Mouse (Mus musculus) frontal cortex, postnatal 10 days (tissue): Measurements from ENCODE around the gene Mmgt1.

Source experiments
- DNase-seq, 2 experiments: peaks; one replicate each; pipeline ENCODE4 v3.0.0; 2022; ENCODE audit warnings: low spot score in 2 of 2, mixed read lengths in 1 of 2

The Mmgt1 gene

DNA sequence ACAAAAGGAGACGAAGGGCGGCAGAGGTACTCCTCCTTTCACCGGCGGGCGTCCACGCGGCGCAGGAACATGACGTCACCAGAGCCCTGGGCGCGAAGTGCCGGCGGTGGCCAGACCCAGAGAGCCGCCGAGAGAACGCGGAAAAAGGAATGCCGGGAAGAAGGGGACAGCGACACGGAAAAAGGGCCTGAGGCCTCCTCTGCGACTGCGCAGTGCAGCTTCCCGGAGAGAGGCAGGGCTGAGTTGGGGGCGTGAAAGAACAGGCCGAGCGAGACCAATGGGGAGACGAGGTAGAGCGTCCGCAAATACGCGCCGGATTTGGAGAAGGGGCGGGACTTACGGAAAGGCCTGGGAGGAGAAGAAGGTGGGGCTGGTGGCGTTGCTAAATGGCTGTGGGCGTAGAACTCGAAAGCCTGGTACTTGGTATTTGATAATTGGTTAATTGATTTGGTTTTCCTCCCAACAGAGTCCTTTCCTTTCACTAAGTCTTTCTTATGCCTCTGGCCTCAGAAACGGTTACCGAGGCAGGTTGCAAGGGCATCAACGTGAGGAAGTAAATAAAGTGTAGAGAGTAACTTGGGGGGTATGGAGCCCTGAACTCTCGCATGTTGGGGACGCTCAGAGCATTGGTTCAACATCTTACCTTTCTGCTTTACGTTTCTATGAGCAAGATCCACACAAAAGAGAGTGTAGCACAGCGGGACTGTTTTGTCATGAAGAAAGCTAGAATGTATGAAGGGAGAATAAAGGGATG is at the start of gene Mmgt1:
Mmgt1 (minus strand) TSS at position 183 of the 754 bp plus-strand sequence.
- DNase-seq, result peak; percentile 90

DNA sequence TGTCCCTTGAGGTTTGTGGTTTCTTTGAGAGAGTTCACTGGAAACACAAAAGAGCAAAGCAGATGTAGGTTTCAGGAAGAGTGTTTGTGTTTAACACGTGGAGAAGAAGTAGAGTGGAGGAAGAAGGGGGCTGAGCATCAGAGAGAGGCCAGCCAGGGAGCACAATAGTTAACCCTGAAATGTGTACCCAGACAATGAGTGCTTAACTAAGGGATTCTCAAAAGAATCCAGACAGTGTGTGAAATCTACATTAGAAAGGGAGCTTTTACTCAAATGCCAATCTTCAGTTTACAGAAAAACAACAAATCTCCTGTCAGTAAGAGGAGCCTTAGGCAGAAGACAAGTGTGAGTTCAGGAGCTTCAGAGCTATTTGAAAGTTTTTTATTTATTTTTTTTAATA is 42.2 kb upstream of the Mmgt1 start:
- no peak for DNase-seq

DNA sequence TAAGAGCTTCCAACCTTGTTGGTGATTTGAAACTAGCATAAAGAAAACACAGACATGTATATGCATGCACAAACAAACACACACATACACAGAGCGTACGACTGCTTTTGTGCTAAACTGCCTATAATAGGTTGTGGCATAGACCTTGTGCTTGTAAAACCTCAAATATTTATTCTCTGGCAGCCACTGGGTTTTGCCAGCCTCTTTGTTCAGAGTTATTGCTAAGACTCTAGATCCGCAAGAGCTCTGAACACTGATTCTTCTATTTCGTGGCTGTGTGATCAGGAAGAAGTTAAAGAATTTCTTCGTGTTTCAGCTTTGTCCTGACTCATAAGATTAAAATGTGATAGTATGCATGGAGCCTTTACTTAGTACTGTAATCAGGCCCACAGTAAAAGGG is 38.3 kb upstream of the Mmgt1 start:
- no peak for DNase-seq

DNA sequence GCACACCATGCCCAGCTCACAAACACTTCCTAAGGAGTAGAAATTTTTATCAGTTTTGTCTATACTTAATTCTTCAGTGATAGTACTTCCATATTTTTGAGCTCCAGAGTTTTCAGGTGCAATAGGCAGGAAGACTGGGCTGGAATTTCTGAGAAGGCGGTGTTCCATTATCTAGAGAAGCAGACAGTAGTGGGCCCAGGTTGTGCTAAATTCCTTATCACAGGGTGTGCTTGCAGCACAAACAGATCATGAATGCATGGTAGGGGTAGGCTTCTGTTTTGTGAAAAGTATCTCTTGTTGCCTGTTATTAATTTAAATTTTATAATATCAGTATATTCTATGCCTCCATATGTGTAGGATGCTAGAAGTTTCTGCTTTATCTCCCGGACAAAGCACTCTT is 17.4 kb upstream of the Mmgt1 start:
- no peak for DNase-seq

DNA sequence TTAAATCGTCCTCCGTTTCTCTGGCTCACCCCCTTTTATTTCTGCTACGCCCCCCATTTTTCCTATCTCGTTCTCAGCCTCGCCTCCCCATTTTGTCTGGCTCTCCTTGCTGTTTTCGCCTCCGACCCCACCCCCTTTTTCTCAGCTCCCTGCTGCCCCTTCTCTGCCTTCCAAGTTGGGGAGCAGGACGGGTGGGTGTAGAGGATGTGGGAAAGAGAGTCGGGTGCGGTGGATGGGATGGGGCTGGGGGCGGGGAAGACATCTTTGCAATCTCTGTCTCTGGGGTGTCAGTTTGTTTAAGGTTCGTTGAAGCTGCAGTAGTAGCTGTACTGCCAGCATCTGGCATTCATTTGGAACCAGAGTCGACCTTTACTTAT is 12.4 kb upstream of the Mmgt1 start:
- peak in 1 of 2 experiments; percentile 7 for DNase-seq

DNA sequence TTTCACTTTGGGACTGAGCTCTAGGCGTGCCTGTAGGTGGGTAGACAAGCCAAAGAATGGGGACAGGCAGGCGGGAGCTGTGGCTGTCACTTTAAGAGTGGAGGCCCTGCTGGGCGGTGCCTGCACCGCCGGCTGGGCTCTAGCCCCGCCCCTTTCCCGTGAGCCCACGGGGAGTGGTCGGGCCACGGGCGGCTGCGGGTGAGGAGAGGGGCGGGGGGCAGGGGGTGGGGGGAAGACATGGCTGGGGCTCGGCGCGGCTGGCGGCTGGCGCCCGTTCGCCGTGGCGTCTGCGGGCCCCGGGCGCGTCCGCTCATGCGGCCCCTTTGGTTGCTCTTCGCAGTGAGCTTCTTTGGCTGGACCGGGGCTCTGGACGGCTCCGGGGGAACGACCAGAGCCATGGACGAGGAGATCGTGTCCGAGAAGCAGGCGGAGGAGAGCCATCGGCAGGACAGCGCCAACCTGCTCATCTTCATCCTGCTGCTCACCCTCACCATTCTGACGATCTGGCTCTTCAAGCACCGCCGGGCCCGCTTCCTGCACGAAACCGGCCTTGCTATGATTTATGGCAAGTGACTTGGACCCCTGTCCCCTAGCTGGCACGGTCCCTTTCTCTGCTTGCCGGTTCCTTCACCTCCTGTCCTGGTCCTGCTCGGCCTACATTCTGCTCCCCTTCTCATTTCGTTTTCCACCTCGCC is 11.9 kb upstream of the Mmgt1 start, which contains the start of gene Slc9a6:
Slc9a6 (plus strand) TSS at position 135 of the 695 bp plus-strand sequence.
- peak; percentile 53 to 59 for DNase-seq

DNA sequence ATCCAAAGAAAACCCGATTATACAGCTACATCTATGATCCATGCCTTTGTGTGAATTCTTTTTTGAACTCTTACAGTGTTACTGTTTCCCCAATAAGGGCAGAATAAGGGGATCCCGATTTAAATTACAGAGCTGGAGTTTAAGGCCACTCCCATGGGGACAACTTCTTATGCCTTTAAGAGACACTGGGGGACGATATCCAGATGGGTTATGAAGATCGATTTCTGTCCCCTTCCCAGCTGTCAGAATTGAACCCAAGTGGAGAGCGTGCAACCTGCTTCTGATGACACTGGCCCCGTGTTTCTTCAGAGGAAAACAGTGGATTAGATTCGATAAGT is 11.4 kb upstream of the Mmgt1 start:
- no peak for DNase-seq

DNA sequence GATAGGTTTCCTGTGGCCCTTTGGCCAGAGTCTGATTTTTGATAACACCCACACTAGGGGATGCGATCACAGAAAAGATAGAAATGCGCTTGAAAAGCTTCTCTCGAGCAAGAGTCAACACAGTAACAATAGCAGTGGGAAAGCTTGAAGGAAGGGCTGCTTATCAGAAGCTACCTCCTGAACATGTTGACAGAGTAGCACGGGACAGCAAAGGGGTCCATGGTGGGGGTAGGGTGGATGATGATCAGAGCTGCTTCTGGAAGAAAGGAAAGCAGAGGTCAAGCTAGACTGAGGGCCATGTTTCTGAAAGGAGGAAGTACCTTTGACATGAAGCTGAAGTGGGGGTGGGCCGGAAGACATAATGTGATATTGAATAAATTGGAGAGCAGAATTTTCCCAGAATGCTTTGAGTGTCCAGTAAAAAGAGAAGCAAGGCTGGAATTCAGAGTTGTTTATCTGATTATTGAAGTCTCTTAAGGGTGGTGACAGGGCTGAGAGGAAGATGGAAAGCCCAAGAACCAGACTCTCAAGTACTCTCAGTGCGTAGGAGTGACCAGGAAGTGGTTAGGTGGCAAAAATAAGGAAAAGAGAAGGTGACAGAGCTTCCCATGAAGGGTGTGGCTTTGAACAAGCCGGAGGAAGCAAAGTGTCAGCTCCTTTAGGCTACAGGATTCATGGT is 9.3 kb upstream of the Mmgt1 start:
- no peak for DNase-seq

DNA sequence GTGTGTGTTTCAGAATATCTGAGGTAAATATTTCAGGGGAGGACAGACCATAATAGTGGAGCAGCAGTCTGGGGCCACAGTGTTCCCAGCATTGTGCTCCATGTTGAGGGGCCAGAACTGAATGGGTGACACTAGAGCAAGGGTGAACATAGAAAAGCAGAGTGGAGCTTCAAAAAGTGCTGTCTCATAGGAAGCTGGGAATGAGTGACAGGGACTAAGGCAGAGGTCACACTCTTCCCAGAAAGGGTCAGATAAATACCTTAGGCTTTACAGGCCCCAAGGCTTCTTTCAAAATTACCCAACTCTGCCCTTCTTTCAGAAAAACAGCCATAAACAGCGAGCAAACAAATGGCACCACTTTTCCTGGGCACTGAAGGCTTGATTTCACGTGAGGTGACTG is 8.7 kb upstream of the Mmgt1 start:
- no peak for DNase-seq

DNA sequence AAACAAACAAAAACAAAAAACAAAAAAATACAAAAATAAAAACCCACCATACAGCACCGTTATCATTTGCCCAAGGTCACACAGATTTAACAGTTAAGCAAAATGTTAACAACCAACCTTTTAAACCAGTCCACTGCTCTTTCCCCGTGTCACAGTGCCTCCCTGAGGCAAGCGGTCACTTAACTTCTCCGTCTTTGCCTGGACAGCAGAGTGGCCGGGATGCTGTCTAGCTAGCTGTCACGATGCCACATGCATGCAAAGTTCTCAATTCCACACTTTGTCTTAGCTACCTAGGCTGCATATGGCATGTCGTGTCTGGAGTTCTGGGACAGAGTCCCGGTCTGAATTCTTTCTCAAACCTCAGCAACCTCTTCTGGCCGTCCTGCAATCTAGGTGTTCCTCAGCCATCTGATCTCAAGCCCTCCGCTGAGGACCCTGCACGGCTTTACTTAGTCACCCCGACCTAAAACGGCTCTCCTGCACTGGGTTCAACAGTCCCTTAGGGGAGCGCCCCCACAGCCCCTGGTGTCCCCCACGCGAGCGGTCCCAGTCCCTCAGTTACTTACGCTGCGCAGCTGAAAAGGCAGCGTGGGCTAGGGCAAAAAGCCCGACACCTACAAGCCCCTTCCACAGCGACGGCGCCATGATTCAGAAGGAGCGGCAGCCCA is 516 bp downstream of the Mmgt1 start:
- DNase-seq, result peak in 1 of 2 experiments; percentile 13

DNA sequence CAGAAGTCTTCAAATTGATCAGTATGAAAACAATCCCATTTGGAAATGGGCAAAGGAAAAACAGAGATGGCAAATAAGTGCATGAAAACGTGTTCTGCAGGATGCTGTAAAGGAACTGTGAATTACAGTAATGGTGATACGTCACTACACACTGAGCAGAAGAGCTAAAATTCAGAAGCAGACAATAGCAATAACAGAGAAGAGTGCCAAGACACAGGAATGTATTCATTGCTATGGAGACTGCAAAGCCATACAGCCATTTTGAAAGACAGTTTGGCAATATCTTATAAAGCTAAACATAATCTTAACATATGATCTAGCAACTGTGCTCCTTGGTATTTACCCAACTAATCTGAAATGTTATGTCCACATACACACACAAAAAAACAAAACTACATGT is 19.7 kb downstream of the Mmgt1 start:
- DNase-seq, result no peak

DNA sequence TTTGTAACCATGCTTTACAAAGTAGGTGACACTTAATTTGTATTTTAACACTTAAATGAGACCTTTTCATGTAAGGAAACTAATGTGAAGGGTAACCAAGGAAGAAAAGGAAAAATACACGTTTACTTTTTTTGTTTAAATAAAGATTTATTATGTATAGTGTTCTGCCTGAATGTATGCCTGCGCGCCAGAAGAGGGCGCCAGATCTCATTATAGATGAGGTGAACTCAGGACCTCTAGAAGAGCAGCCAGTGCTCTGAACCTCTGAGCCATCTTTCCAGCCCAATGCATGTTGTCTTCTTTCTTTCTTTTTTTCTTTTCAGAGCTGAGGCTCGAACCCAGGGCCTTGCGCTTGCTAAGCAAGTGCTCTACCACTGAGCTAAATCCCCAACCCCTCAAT is 25.4 kb downstream of the Mmgt1 start:
- no peak for DNase-seq

DNA sequence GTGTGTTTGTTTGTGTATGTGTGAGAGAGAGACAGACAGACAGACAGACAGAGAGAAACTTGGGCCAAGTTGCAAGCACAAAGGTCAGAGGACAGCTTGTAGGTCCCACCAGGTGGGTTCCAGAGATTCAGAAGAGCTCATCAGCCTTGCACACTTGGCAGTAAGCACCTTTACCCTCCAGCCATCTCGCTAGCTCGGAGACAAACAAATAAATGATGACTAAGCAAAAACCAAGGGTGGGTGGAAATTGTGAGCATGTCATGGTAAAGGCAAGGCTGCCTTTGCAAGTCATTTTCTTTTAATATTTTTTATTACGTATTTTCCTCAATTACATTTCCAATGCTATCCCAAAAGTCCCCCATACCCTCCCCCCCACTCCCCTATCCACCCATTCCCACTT is 44.3 kb downstream of the Mmgt1 start:
- no peak for DNase-seq

DNA sequence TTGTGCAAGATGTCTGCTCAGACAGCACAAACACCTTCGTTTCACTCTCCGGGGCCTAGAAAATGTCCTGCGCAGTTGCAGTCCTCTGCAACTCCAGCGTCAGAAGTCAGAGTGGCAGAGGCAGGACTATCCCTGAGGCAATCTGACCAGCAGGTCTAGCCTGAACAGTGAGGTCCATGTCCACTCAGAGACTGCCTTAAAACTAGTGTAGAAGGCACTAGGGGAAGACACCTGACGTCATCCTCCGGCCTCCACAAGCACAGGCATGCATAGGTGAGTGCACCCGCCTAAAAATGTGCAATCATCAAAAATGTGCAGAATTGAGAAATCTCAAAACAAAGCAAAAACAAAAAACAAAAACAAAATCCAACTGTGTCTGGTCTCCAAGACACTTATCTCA is 48.4 kb downstream of the Mmgt1 start, which contains the start of gene Gm648:
Gm648 (minus strand) TSS at position 101 of the 400 bp plus-strand sequence.
- DNase-seq, result no peak

DNA sequence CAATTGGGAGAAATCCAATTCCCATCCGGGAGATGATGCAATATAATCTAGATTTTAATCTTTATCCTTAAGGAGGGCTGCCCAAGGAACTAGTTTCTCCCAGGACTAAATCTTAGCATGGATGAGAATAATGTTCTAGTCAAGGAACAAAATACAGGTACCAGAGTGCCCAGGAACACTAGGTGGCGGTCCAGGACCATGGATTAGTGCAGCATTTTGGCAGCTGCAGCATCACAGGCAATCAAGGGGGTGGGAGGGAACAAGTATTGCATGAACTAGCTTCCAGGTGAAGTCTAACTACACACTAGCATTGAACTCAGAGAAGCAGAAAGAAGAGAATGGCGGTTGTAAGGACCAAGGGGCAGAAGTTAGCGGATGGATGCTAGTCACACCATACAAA is 60.7 kb downstream of the Mmgt1 start:
- DNase-seq, result peak; percentile 3 to 12
